In the genomic region with DNA sequence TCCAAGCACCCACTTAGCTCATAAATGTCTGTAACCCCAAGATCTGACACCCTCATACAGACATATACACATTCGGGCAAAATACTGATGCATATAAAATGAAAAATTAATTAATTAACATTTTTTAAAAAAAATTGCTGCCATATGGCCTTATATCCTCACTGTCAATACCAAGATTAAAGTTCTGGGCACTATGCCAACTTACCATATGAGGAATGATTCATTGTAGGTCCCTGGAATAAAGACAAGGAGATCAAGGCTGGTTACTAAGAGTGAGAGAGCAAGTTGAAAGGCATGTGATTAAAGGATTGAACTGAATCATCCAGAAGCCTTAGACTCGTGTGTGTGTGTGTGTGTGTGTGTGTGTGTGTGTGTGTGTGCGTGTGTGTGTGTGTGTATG, we compare ENCODE assay signal across 14 mouse cellular contexts. TPM values are rescaled to one million over a fixed set of nuclear protein-coding genes. Genes with fewer than 3 reads are reported as not detected.
DNase-seq lines count a peak whose midpoint lies in the region; ATAC-seq and TF ChIP-seq lines count a peak whose summit lies in the region.
"Had no signal": no experiment of that assay in that cellular context is flagged by ENCODE, and none has a peak within 500 bp of the region (broad histone marks: within the 10 kb centered on the region; RNA-seq: fewer than 3 reads in every experiment).

No protein-coding gene starts in this region.

- ATAC-seq in limb, embryonic 14.5 days (ENCODE audit: low FRiP score, low read depth), result no peak
- ATAC-seq in forebrain, embryonic 16.5 days, result peak; percentile 73
- ATAC-seq: midbrain, embryonic 15.5 days had no signal

- no peaks in the 10 kb centered on the region for H3K27me3 ChIP-seq in limb, embryonic 14.5 days (ENCODE audit: control insufficient read depth, insufficient read depth, low read length)
- peaks cover 95% of the 10 kb centered on the region for H3K27me3 ChIP-seq in limb, embryonic 10.5 days (ENCODE audit: low read depth, poor library complexity, severe bottlenecking)
- H3K27me3 ChIP-seq in forebrain, embryonic 16.5 days (replicated peaks; ENCODE audit: control insufficient read depth, insufficient read depth, low read length), result no peaks in the 10 kb centered on the region; the same call in 1 of the 2 replicates
- H3K27me3 ChIP-seq: liver, embryonic 15.5 days; stomach, embryonic 15.5 days had no signal

- WGBS in limb, embryonic 14.5 days, result 48% methylated on average over 1 of the region's 3 CpGs
- 88% methylated on average over 2 of the region's 3 CpGs for WGBS in limb, embryonic 10.5 days
- 22% methylated on average over 2 of the region's 3 CpGs for WGBS in forebrain, embryonic 16.5 days

- no peaks in the 10 kb centered on the region for H3K36me3 ChIP-seq in limb, embryonic 14.5 days (ENCODE audit: control insufficient read depth, insufficient read depth, low read length)
- no peaks in the 10 kb centered on the region for H3K36me3 ChIP-seq in limb, embryonic 10.5 days
- H3K36me3 ChIP-seq in forebrain, embryonic 16.5 days (ENCODE audit: control insufficient read depth, insufficient read depth), result no peaks in the 10 kb centered on the region
- H3K36me3 ChIP-seq: limb, embryonic 12.5 days; liver, embryonic 15.5 days; midbrain, embryonic 15.5 days; stomach, embryonic 15.5 days had no signal

- H3K9me3 ChIP-seq in limb, embryonic 14.5 days (ENCODE audit: control insufficient read depth, low read length), result no peaks in the 10 kb centered on the region
- no peaks in the 10 kb centered on the region for H3K9me3 ChIP-seq in limb, embryonic 10.5 days (replicated peaks)
- H3K9me3 ChIP-seq in forebrain, embryonic 16.5 days (ENCODE audit: control insufficient read depth, low read length), result no peaks in the 10 kb centered on the region
- H3K9me3 ChIP-seq: limb, embryonic 12.5 days; liver, embryonic 15.5 days; midbrain, embryonic 15.5 days; stomach, embryonic 15.5 days had no signal

- H3K9ac ChIP-seq in limb, embryonic 14.5 days (ENCODE audit: low read depth, low read length, severe bottlenecking), result no peak overlapping the region
- no peak overlapping the region for H3K9ac ChIP-seq in forebrain, embryonic 16.5 days (replicated peaks; ENCODE audit: low read depth, low read length)
- H3K9ac ChIP-seq: limb, embryonic 12.5 days; liver, embryonic 15.5 days; midbrain, embryonic 15.5 days; stomach, embryonic 15.5 days had no signal

- DNase-seq in cerebellum, adult 9-11 months, result peak; percentile 2
- DNase-seq in cerebellum, adult 18-20 months, result no peak
- peak; percentile 22 for DNase-seq in limb, embryonic 14.5 days (ENCODE audit: low spot score)
- DNase-seq in limb, embryonic 10.5 days (ENCODE audit: low spot score), result no peak
- DNase-seq in 416B (ENCODE audit: low read depth), result peak; percentile 60
- DNase-seq in urinary bladder, adult 2 months (ENCODE audit: low spot score), result no peak
- no peak for DNase-seq in testis, postnatal 14 days (ENCODE audit: low spot score)
- DNase-seq: gastrocnemius, postnatal 36 days had no signal

- H3K4me2 ChIP-seq in limb, embryonic 14.5 days (replicated peaks; ENCODE audit: low read depth, low read length, severe bottlenecking), result no peak overlapping the region
- no peak overlapping the region for H3K4me2 ChIP-seq in forebrain, embryonic 16.5 days (ENCODE audit: low read length)
- H3K4me2 ChIP-seq: limb, embryonic 12.5 days; liver, embryonic 15.5 days; midbrain, embryonic 15.5 days; stomach, embryonic 15.5 days had no signal

- no peaks in the 10 kb centered on the region for H3K4me1 ChIP-seq in limb, embryonic 14.5 days (ENCODE audit: control insufficient read depth, insufficient read depth, low read length)
- no peaks in the 10 kb centered on the region for H3K4me1 ChIP-seq in limb, embryonic 10.5 days
- H3K4me1 ChIP-seq in forebrain, embryonic 16.5 days (replicated peaks; ENCODE audit: control insufficient read depth, insufficient read depth, low read length), result no peaks in the 10 kb centered on the region
- H3K4me1 ChIP-seq: limb, embryonic 12.5 days; liver, embryonic 15.5 days; midbrain, embryonic 15.5 days; stomach, embryonic 15.5 days had no signal

- H3K27ac ChIP-seq in limb, embryonic 14.5 days (replicated peaks; ENCODE audit: low read depth, low read length), result no peak overlapping the region
- H3K27ac ChIP-seq in limb, embryonic 10.5 days, result no peak overlapping the region
- H3K27ac ChIP-seq in forebrain, embryonic 16.5 days (ENCODE audit: low read length), result no peak overlapping the region
- H3K27ac ChIP-seq: left cerebral cortex, adult 2 months; limb, embryonic 12.5 days; liver, embryonic 15.5 days; midbrain, embryonic 15.5 days; stomach, embryonic 15.5 days had no signal

- H3K4me3 ChIP-seq in limb, embryonic 14.5 days (replicated peaks; ENCODE audit: low read length), result no peak overlapping the region
- no peak overlapping the region for H3K4me3 ChIP-seq in limb, embryonic 10.5 days
- no peak overlapping the region for H3K4me3 ChIP-seq in forebrain, embryonic 16.5 days (replicated peaks; ENCODE audit: low read length)
- H3K4me3 ChIP-seq: left cerebral cortex, adult 2 months; limb, embryonic 12.5 days; liver, embryonic 15.5 days; midbrain, embryonic 15.5 days; stomach, embryonic 15.5 days had no signal

- no peak for TF ChIP-seq POLR2A in limb, embryonic 14.5 days (IDR thresholded peaks at IDR 0.05; ENCODE audit: borderline replicate concordance, extremely low read depth, insufficient read depth, insufficient read length)

RNA-seq across cellular contexts. Expression of a gene that starts 7.6 kb away (rescaled TPM):
- 28.8 and 32.4 TPM in 2 replicates for polyA plus RNA-seq in limb, embryonic 14.5 days (2012; rRNA removed)
- 19.3 and 22.9 TPM in 2 replicates for polyA plus RNA-seq in limb, embryonic 14.5 days (2014; fragmentation: Nextera tagmentation; extraction: Ambion mirVana)
- 12.4 and 16.4 TPM in 2 replicates for polyA plus RNA-seq in limb, embryonic 10.5 days (2016; fragmentation: Nextera tagmentation; extraction: Ambion mirVana)
- 11.5 and 13.3 TPM in 2 replicates for polyA plus RNA-seq in forebrain, embryonic 16.5 days (2015; fragmentation: Nextera tagmentation; extraction: Ambion mirVana)
- polyA plus RNA-seq in urinary bladder, adult 2 months (2012; rRNA removed), result 18.8 and 19.1 TPM in 2 replicates

Comparison
In these comparisons a context has a peak if more than half of its experiments do, and no peak if none do; other contexts are left out.
1. DNase-seq: peak in cerebellum, adult 9-11 months (single experiment), limb, embryonic 14.5 days (single experiment) and 416B (single experiment); none in cerebellum, adult 18-20 months (0 of 2), limb, embryonic 10.5 days (single experiment), urinary bladder, adult 2 months (single experiment) and testis, postnatal 14 days (single experiment).